Mouse (Mus musculus) midbrain, embryonic 16.5 days (tissue): ENCODE measurements around the gene Fam221b. TPM values are rescaled to one million over a fixed set of nuclear protein-coding genes. Genes with fewer than 3 reads are reported as not detected.

ENCODE experiments used
- ATAC-seq: fragments of 200-750 bp; cut with Nextera tagmentation; 2 replicates; pipeline ENCODE4 v1.8.0; 2017; ENCODE audit warnings: moderate TSS enrichment
- H3K27ac ChIP-seq: fragments of 300-500 bp; sonication (generic); 2 replicates; pipeline ENCODE4 v1.5.1; 2014; ENCODE audit warnings: mild to moderate bottlenecking, low read length, mixed read lengths
- H3K27me3 ChIP-seq: fragments of 300-500 bp; sonication (generic); 2 replicates; pipeline ENCODE4 v1.6.1; 2014; ENCODE audit warnings: low read depth, low read length, mixed read lengths; ENCODE audit not compliant: control insufficient read depth, insufficient read depth
- H3K36me3 ChIP-seq: fragments of 300-500 bp; sonication (generic); 2 replicates; pipeline ENCODE4 v1.6.1; 2014; ENCODE audit warnings: mild to moderate bottlenecking, low read length, moderate library complexity, mixed read lengths; ENCODE audit not compliant: control insufficient read depth, insufficient read depth
- H3K4me1 ChIP-seq: fragments of 300-500 bp; sonication (generic); 2 replicates; pipeline ENCODE4 v1.6.1; 2014; ENCODE audit warnings: mild to moderate bottlenecking, low read length, mixed read lengths; ENCODE audit not compliant: control insufficient read depth, insufficient read depth
- H3K4me2 ChIP-seq: fragments of 300-500 bp; sonication (generic); 2 replicates; pipeline ENCODE4 v1.6.1; 2014; ENCODE audit warnings: mild to moderate bottlenecking, low read length, mixed read lengths
- H3K4me3 ChIP-seq: fragments of 300-500 bp; sonication (generic); 2 replicates; pipeline ENCODE4 v1.5.1; 2014; ENCODE audit warnings: low read depth, mild to moderate bottlenecking, low read length, moderate library complexity, mixed read lengths
- H3K9ac ChIP-seq: fragments of 300-500 bp; sonication (generic); 2 replicates; pipeline ENCODE4 v1.6.1; 2014; ENCODE audit warnings: low read depth, low read length, mixed read lengths
- H3K9me3 ChIP-seq: fragments of 300-500 bp; sonication (generic); replicated peaks from 2 replicates; pipeline ENCODE4 v1.6.1; 2014; ENCODE audit warnings: mild to moderate bottlenecking, low read length, mixed read lengths; ENCODE audit not compliant: control insufficient read depth, poor library complexity, severe bottlenecking
- WGBS: fragments of 180-500 bp; shearing (Covaris S2); extraction: QIAGEN DNeasy Blood & Tissue Kit; methylation state at CpG from one replicate; pipeline ENCODE4 v1.1.7; 2014; 5-methylcytosine and 5-hydroxymethylcytosine counted together
- polyA plus RNA-seq: library from polyadenylated mRNA; unstranded; fragments of >200 nt; fragmentation: Nextera tagmentation; extraction: Ambion mirVana; gene quantifications from 2 replicates; pipeline ENCODE4 v1.2.1, GENCODE M21; 2015

Fam221b gene
- polyA plus RNA-seq, 1 experiment from 2014 or later = 1.1 TPM

GRCm38 (mm10) chr4:43673703-43674102 lies 4.8 kb upstream of the Fam221b start:
- no peak overlapping the region for H3K9ac ChIP-seq
- peaks cover 21% of the 10 kb centered on the region; the same call in 1 of the 2 replicates for H3K36me3 ChIP-seq
- H3K4me2 ChIP-seq = no peak overlapping the region
- no peaks in the 10 kb centered on the region for H3K27me3 ChIP-seq
- no peak for ATAC-seq
- no peak overlapping the region for H3K4me3 ChIP-seq
- peaks cover 34% of the 10 kb centered on the region for H3K4me1 ChIP-seq
- WGBS = 80% methylated on average over 8 of the region's 8 CpGs
- H3K9me3 ChIP-seq = no peaks in the 10 kb centered on the region
- no peak overlapping the region for H3K27ac ChIP-seq

- Histone ChIP-seq H3K4me3 (peak overlapping the region; percentile 11; the same call in 1 of the 2 replicates), H3K9me3 (no peaks in the 10 kb centered on the region), H3K4me2 (peak overlapping the region; percentile 95), H3K27me3 (no peaks in the 10 kb centered on the region), H3K27ac (no peak overlapping the region), H3K36me3 (peaks cover 18% of the 10 kb centered on the region; the same call in 1 of the 2 replicates), H3K9ac (peak overlapping the region; percentile 36), H3K4me1 (peaks cover 39% of the 10 kb centered on the region)
- no peak for ATAC-seq
- WGBS = 2% methylated on average over 2 of the region's 2 CpGs
Observed at GRCm38 (mm10) chr4:43672070-43672469, 3.1 kb upstream of the Fam221b start.

DNA sequence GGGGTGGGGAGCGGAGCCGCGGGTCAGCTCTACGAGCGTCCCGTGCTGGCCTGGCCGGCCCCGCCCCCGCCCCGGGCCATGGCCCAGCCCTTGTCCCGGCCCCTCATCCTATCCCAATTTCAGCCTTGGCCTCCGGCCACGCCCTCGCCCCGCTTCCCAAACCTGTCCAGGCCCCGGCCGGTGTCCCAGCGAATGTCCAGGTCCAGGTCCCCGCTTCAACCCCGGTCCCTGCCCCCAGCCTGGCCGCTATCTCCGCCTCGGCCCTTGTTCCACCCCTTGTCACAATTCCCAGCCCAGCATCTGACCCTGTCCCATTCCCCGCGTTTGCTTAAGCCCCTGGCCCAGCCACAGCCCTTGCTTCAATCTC lies 466 bp upstream of the Fam221b start:
- Histone ChIP-seq H3K9me3 (no peaks in the 10 kb centered on the region), H3K4me2 (peak overlapping the region; percentile 95), H3K4me1 (peaks cover 39% of the 10 kb centered on the region), H3K9ac (peak overlapping the region; percentile 98), H3K27ac (peak overlapping the region; percentile 73), H3K4me3 (peak overlapping the region; percentile 92), H3K27me3 (peaks cover 3% of the 10 kb centered on the region; the same call in 1 of the 2 replicates), H3K36me3 (peaks cover 1% of the 10 kb centered on the region; the same call in 1 of the 2 replicates)
- WGBS = 2% methylated on average over 12 of the region's 25 CpGs
- peak; percentile 52 for ATAC-seq

GRCm38 (mm10) chr4:43666412-43666811 lies 2.5 kb downstream of the Fam221b start:
- Histone ChIP-seq H3K27me3 (peaks cover 21% of the 10 kb centered on the region), H3K9ac (no peak overlapping the region), H3K27ac (no peak overlapping the region), H3K4me1 (peaks cover 23% of the 10 kb centered on the region), H3K9me3 (no peaks in the 10 kb centered on the region), H3K4me2 (no peak overlapping the region), H3K36me3 (no peaks in the 10 kb centered on the region), H3K4me3 (no peak overlapping the region)
- 24% methylated on average over 4 of the region's 4 CpGs for WGBS
- no peak for ATAC-seq

DNA sequence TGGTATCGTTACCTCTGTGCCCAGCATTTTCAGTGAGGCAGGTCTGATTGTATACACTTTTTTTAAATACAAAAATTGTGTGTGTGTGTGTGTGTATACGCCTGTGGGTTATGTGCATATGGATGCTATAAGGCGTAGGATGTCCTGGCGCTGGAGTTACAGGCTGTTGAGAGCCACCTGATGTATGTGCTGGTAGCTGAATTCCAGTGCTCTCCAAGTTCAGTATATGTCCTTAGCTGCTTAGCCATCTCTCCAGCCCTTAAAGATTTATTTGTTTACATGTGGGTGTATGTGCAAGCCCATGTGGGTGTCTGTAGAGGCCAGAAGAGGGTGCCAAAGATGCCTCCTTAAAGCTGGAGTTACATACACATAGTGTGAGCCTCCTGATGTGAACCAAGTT lies 11.8 kb downstream of the Fam221b start:
- Histone ChIP-seq H3K9ac (no peak overlapping the region), H3K4me2 (peak overlapping the region; percentile 45), H3K9me3 (no peaks in the 10 kb centered on the region), H3K27me3 (peaks cover 5% of the 10 kb centered on the region; the same call in 1 of the 2 replicates), H3K4me1 (peaks cover 5% of the 10 kb centered on the region; the same call in 1 of the 2 replicates), H3K36me3 (no peaks in the 10 kb centered on the region), H3K4me3 (peak overlapping the region; percentile 86), H3K27ac (no peak overlapping the region)
- ATAC-seq = no peak
- WGBS = 58% methylated on average over 4 of the region's 4 CpGs

GRCm38 (mm10) chr4:43656339-43657109 lies 12.4 kb downstream of the Fam221b start, which contains the start of gene Hint2:
Hint2 (minus strand) TSS chr4:43656466.
- peak within 1 kb of the TSS; percentile 86 for H3K4me3 ChIP-seq
- peaks cover 5% of the 10 kb centered on the region; the same call in 1 of the 2 replicates for H3K4me1 ChIP-seq
- WGBS = 1% methylated on average over 34 of the region's 34 CpGs
- H3K9ac ChIP-seq = peak within 1 kb of the TSS; percentile 92
- ATAC-seq = peak; percentile 98
- H3K4me2 ChIP-seq = peak within 1 kb of the TSS; percentile 60
- peak within 1 kb of the TSS; percentile 95 for H3K27ac ChIP-seq
- H3K9me3 ChIP-seq = no peaks in the 10 kb centered on the region
- no peaks in the 10 kb centered on the region for H3K36me3 ChIP-seq
- H3K27me3 ChIP-seq = no peaks in the 10 kb centered on the region; the same call in 1 of the 2 replicates

- peaks cover 5% of the 10 kb centered on the region; the same call in 1 of the 2 replicates for H3K4me1 ChIP-seq
- H3K4me3 ChIP-seq = peak overlapping the region; percentile 86
- no peaks in the 10 kb centered on the region for H3K9me3 ChIP-seq
- 5% methylated on average over 33 of the region's 34 CpGs for WGBS
- H3K36me3 ChIP-seq = no peaks in the 10 kb centered on the region
- H3K27ac ChIP-seq = peak overlapping the region; percentile 95
- H3K9ac ChIP-seq = peak overlapping the region; percentile 92
- no peak; the same call in 1 of the 2 replicates for ATAC-seq
- H3K27me3 ChIP-seq = no peaks in the 10 kb centered on the region
- peak overlapping the region; percentile 60 for H3K4me2 ChIP-seq
Observed at GRCm38 (mm10) chr4:43655656-43656338, 13.1 kb downstream of the Fam221b start.

DNA sequence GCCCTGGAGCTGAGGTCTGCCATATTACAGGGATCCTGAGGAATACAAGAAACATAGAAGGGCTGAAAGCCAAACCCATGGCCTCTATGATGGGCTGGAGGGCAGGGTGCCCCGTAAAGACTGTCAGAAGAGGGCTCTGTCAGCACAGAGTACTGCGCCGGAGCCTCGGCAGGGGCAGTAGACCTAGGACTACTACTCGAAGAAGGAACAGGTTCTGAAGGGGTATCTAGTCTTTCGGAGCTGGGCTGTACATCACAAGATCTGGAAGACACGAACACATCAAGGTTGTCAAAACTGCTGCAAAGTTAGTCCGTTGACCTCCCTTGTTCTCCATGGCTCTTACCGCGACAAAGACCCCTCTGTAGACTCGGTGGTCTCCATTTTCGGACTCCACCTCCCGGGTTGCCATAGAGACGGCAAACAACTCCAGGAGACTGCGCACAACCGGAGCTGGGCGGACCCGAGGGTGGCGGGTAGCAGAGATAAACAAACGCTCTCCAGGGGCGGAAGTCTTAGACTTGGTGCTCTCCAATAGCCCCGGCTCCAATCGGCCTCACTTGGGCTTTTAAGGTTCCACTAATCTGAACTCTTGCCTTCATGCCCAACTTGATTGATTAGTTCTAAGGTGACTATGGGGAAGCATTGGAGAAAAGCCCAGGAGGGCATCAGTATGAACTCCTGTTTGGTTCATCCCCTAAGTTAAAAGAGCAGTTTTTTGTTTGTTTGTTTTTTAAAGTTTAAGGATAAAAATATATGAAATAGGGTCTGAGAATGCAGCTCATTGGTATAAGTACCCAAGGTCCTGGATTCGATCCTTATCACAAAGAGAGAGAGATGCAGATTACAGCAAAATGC lies 15.6 kb downstream of the Fam221b start, which contains the start of gene Spag8:
Gene Spag8, minus strand, starts transcription at position 434 of the 855 bp plus-strand sequence.
- H3K36me3 ChIP-seq = peaks cover 3% of the 10 kb centered on the region; the same call in 1 of the 2 replicates
- WGBS = 15% methylated on average over 24 of the region's 24 CpGs
- H3K4me3 ChIP-seq = peak within 1 kb of the TSS; percentile 35
- H3K4me1 ChIP-seq = peaks cover 5% of the 10 kb centered on the region; the same call in 1 of the 2 replicates
- H3K27me3 ChIP-seq = no peaks in the 10 kb centered on the region
- peaks cover 4% of the 10 kb centered on the region; the same call in 1 of the 2 replicates for H3K9me3 ChIP-seq
- H3K27ac ChIP-seq = peak within 1 kb of the TSS; percentile 50
- ATAC-seq = no peak
- peak within 1 kb of the TSS; percentile 0; the same call in 1 of the 2 replicates for H3K9ac ChIP-seq
- peak within 1 kb of the TSS; percentile 56 for H3K4me2 ChIP-seq
